Mouse (Mus musculus): ENCODE results near the gene Wdr92. TPM values are rescaled to one million over a fixed set of nuclear protein-coding genes. Genes with fewer than 3 reads are reported as not detected.
A peak's percentile ranks its signal among the peaks of the same experiment; 100 is the strongest.
"Not testable (repeated sequence)": the region's sequence is repeated elsewhere in the genome, so short reads cannot be mapped to it uniquely, and the experiment has no call there.

Gene Wdr92
- polyA plus RNA-seq, 1 experiment: 8.1 TPM

- DNase-seq (ENCODE audit: extremely low spot score in 1 of 2, low spot score in 1 of 2): no peak
Measured at GRCm38 (mm10) chr11:17200936-17201335, 19.0 kb downstream of the Wdr92 start.

GRCm38 (mm10) chr11:17202481-17202880, 20.6 kb downstream of the Wdr92 start:
- DNase-seq (ENCODE audit: extremely low spot score in 1 of 2, low spot score in 1 of 2): no peak

- peak; percentile 95 to 98 for DNase-seq (ENCODE audit: extremely low spot score in 1 of 2, low spot score in 1 of 2)
Measured at GRCm38 (mm10) chr11:17211258-17212140, 29.6 kb downstream of the Wdr92 start, which contains the start of gene Pno1. TSS of gene Pno1 (minus strand) at chr11:17211568.

- DNase-seq (ENCODE audit: extremely low spot score in 1 of 2, low spot score in 1 of 2): peak in 1 of 2 experiments; percentile 35
Measured at GRCm38 (mm10) chr11:17212141-17212495, 30.2 kb downstream of the Wdr92 start.

- DNase-seq (ENCODE audit: extremely low spot score in 1 of 2, low spot score in 1 of 2): no peak
Measured at GRCm38 (mm10) chr11:17212903-17213509, 31.1 kb downstream of the Wdr92 start.

GRCm38 (mm10) chr11:17215475-17215874, 33.6 kb downstream of the Wdr92 start:
- peak in 1 of 2 experiments; percentile 24 for DNase-seq (ENCODE audit: extremely low spot score in 1 of 2, low spot score in 1 of 2)

GRCm38 (mm10) chr11:17221126-17221525, 39.2 kb downstream of the Wdr92 start:
- DNase-seq (ENCODE audit: extremely low spot score in 1 of 2, low spot score in 1 of 2): no peak

- DNase-seq (ENCODE audit: extremely low spot score in 1 of 2, low spot score in 1 of 2): no peak
Measured at GRCm38 (mm10) chr11:17232792-17233191, 50.9 kb downstream of the Wdr92 start.

- peak in 1 of 2 experiments; percentile 29 for DNase-seq (ENCODE audit: extremely low spot score in 1 of 2, low spot score in 1 of 2)
Measured at GRCm38 (mm10) chr11:17236449-17237037, 54.6 kb downstream of the Wdr92 start.

GRCm38 (mm10) chr11:17238598-17238997, 56.7 kb downstream of the Wdr92 start:
- not testable (repeated sequence) for DNase-seq (ENCODE audit: extremely low spot score in 1 of 2, low spot score in 1 of 2)

GRCm38 (mm10) chr11:17248715-17249114, 66.8 kb downstream of the Wdr92 start:
- DNase-seq (ENCODE audit: extremely low spot score in 1 of 2, low spot score in 1 of 2): no peak

- peak in 1 of 2 experiments; percentile 8 for DNase-seq (ENCODE audit: extremely low spot score in 1 of 2, low spot score in 1 of 2)
Measured at GRCm38 (mm10) chr11:17256813-17257365, 75.0 kb downstream of the Wdr92 start.

GRCm38 (mm10) chr11:17257443-17257842, 75.5 kb downstream of the Wdr92 start, which contains the start of gene C1d:
TSS of gene C1d (plus strand) at chr11:17257579.
- DNase-seq (ENCODE audit: extremely low spot score in 1 of 2, low spot score in 1 of 2): peak; percentile 91 to 98

GRCm38 (mm10) chr11:17257861-17258260, 76.0 kb downstream of the Wdr92 start:
- peak in 1 of 2 experiments; percentile 41 for DNase-seq (ENCODE audit: extremely low spot score in 1 of 2, low spot score in 1 of 2)

- DNase-seq (ENCODE audit: extremely low spot score in 1 of 2, low spot score in 1 of 2): no peak
Measured at GRCm38 (mm10) chr11:17267176-17267575, 85.3 kb downstream of the Wdr92 start.

GRCm38 (mm10) chr11:17268801-17269200, 86.9 kb downstream of the Wdr92 start:
- no peak for DNase-seq (ENCODE audit: extremely low spot score in 1 of 2, low spot score in 1 of 2)

GRCm38 (mm10) chr11:17279959-17280358, 98.1 kb downstream of the Wdr92 start:
- DNase-seq (ENCODE audit: extremely low spot score in 1 of 2, low spot score in 1 of 2): peak in 1 of 2 experiments; percentile 69

Measured in frontal cortex, adult 2 months (tissue).